Mouse (Mus musculus) thymus, adult 2 months (tissue): ENCODE results near the gene Exosc3. TPM values are rescaled to one million over a fixed set of nuclear protein-coding genes. Genes with fewer than 3 reads are reported as not detected.

Experiments
- DNase-seq: peaks from one replicate; pipeline ENCODE4 v3.0.0; 2021
- H3K27ac ChIP-seq: fragments of 200-500 bp; 2 replicates; pipeline ENCODE4 v1.5.1; 2012; ENCODE audit warnings: low read length, control low read depth; ENCODE audit not compliant: control insufficient read depth, insufficient read depth
- H3K27me3 ChIP-seq: fragments of 200-500 bp; 2 replicates; pipeline ENCODE4 v1.6.1; 2012; ENCODE audit warnings: mild to moderate bottlenecking, low read length, moderate library complexity, mixed read lengths; ENCODE audit not compliant: control insufficient read depth, insufficient read depth
- H3K36me3 ChIP-seq: fragments of 200-500 bp; 2 replicates; pipeline ENCODE4 v1.6.1; 2012; ENCODE audit warnings: mild to moderate bottlenecking, low read length, moderate library complexity; ENCODE audit not compliant: control insufficient read depth, insufficient read depth
- H3K4me1 ChIP-seq: fragments of 200-500 bp; replicated peaks from 2 replicates; pipeline ENCODE4 v1.6.1; 2012; ENCODE audit warnings: low read length; ENCODE audit not compliant: control insufficient read depth, insufficient read depth
- H3K4me3 ChIP-seq: fragments of 200-500 bp; 2 replicates; pipeline ENCODE4 v1.5.1; 2012; ENCODE audit warnings: mild to moderate bottlenecking, low read length, control low read depth, moderate library complexity; ENCODE audit not compliant: control insufficient read depth, insufficient read depth
- CTCF ChIP-seq: fragments of 200-500 bp; IDR thresholded peaks from 2 replicates; pipeline ENCODE4 v1.5.1; 2012; ENCODE audit warnings: mild to moderate bottlenecking, control low read depth, low read length, moderate library complexity, borderline replicate concordance; ENCODE audit not compliant: control insufficient read depth, poor library complexity, insufficient read depth; ENCODE audit errors: extremely low read depth
- POLR2A ChIP-seq: fragments of 200-500 bp; IDR thresholded peaks from 2 replicates; pipeline ENCODE4 v1.6.1; 2012; ENCODE audit warnings: mild to moderate bottlenecking, low read length, control low read depth, moderate library complexity; ENCODE audit not compliant: control insufficient read depth, poor library complexity, insufficient read depth; ENCODE audit errors: extremely low read depth
- WGBS: fragments of 180-500 bp; shearing (Covaris S2); methylation state at CpG from one replicate; pipeline ENCODE4 v1.1.7; 2018; 5-methylcytosine and 5-hydroxymethylcytosine counted together
- polyA plus RNA-seq: library from polyadenylated mRNA; depleted of rRNA; stranded (reverse); fragments of >200 nt; gene quantifications from 2 replicates; pipeline ENCODE4 v1.2.3, GENCODE M21; 2012

Gene Exosc3
- polyA plus RNA-seq, 1 experiment, result 56.1 TPM

DNA sequence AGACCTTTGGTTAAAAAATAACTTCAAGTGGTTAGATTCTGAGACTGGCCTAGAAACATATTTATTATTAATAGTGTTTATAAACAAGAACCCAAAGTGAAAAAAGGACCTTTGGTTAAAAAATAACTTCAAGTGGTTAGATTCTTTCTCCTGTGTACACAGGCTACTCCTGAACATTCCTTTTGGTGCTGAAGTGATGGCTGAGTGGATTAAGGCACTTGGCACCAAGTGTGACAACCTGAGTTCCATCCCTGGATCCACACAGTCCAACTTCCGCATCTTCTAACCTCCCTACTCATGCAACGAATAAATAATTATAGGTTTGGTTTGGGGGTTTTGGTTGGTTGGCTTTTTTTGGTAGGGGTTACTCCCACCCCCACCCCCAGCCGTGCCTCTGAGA, 28.7 kb upstream of the Exosc3 start:
- no peaks in the 10 kb centered on the region for H3K4me1 ChIP-seq
- H3K27ac ChIP-seq, result no peak overlapping the region
- H3K4me3 ChIP-seq, result no peak overlapping the region
- H3K27me3 ChIP-seq, result no peaks in the 10 kb centered on the region
- 97% methylated on average over 3 of the region's 3 CpGs for WGBS
- DNase-seq, result no peak
- TF ChIP-seq POLR2A, result no peak
- TF ChIP-seq CTCF, result no peak
- peaks cover 41% of the 10 kb centered on the region for H3K36me3 ChIP-seq

DNA sequence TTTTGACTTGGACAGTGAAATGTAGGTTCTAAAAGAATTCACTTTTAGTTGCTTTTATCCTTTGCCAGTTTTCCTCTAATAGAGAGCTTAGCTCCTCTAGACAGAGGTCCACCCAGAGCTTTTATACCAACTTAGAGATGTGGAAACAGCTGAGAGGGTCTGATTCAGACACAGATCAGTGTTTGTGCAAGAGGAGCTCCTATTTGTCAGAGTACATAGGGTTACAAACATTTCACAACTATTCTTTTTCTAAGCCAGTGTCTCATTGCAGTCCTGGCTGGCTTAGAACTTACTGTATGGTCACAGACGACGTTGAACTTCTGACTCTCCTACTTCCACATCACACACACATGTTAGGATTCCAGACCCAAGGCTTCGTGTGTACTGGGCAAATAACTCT, 14.1 kb upstream of the Exosc3 start:
- no peak overlapping the region for H3K4me3 ChIP-seq
- peaks cover 23% of the 10 kb centered on the region for H3K36me3 ChIP-seq
- WGBS, result 99% methylated on average over 3 of the region's 3 CpGs
- no peaks in the 10 kb centered on the region for H3K4me1 ChIP-seq
- DNase-seq, result no peak
- TF ChIP-seq CTCF, result no peak
- no peak for TF ChIP-seq POLR2A
- no peak overlapping the region for H3K27ac ChIP-seq
- H3K27me3 ChIP-seq, result no peaks in the 10 kb centered on the region

DNA sequence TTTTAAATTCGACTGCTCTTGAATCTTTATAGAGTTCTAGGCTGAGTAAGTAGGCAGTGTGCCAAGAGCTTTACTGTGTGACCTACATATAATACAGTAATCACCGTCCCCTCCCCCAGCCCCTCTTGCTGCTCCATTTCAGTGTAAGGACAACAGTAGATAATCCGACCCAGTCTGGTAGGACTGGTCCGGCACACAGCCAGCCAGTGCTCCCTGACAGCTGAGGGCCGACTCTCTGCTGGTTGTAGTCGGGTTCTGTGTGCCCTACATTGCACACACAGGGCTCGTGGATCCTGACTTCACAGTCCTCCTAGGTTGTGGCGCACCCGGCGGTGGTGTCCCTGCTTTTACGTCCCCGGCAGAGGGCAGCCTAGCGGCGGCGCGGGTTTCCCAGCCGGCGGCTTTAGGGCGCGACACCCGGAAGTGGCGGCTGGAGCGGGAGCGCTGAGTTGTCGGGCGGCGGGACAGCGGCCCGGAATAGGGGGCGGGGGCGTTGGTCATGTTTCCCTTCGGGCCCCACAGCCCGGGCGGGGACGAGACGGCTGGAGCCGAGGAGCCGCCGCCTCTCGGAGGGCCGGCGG, 773 bp downstream of the Exosc3 start, which contains the start of gene Dcaf10:
Gene Dcaf10 (plus strand): TSS at position 433 of the 581 bp plus-strand sequence.
- peak; percentile 53; the same call in 1 of the 2 replicates for TF ChIP-seq CTCF
- TF ChIP-seq POLR2A, result peak; percentile 76; the same call in 1 of the 2 replicates
- Histone ChIP-seq H3K27me3 (no peaks in the 10 kb centered on the region), H3K4me3 (peak within 1 kb of the TSS; percentile 91), H3K36me3 (no peaks in the 10 kb centered on the region), H3K27ac (peak within 1 kb of the TSS; percentile 62), H3K4me1 (peaks cover 3% of the 10 kb centered on the region)
- WGBS, result 1% methylated on average over 35 of the region's 42 CpGs
- DNase-seq, result peak; percentile 95

DNA sequence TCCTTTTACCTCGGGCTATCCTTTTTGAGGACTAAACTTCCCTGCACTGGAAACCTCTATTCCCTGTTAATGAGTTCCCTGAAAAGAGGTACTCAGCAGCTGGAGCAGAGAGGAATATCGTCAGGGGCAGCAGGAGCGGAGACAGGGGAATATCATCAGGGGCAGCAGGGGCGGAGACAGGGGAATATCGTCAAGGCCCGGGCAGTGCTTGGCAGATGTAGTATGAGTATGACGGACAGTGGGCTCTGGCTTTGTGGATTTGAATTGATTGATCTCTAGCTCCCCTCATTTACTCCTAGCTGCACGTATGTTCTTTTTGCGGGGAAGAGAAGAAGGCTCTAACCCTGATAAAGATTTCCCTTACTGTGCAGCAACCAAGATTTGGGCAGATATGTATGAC, 1.3 kb downstream of the Exosc3 start:
- Histone ChIP-seq H3K4me1 (peaks cover 3% of the 10 kb centered on the region), H3K27ac (no peak overlapping the region)

DNA sequence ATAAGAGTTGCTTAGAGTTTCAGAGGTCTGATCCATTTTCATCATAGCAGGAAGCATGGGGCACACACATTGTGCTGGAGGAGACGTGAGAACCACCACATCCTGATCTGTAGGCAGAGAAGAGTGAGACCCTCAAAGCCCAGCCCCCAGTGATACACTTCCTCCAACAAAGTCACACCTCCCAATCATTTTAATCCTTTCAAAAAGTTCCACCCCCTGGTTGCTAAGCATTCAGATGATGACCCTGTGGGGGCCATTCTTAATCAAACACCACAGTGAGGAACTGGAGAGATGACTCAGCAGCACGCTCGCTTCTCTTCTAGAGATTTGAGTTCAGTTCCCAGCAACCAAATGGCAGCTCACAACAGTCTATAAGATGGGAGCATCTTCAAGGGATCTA, 10.1 kb downstream of the Exosc3 start:
- Histone ChIP-seq H3K27me3 (no peaks in the 10 kb centered on the region), H3K36me3 (no peaks in the 10 kb centered on the region), H3K27ac (no peak overlapping the region), H3K4me1 (no peaks in the 10 kb centered on the region), H3K4me3 (no peak overlapping the region)
- no peak for TF ChIP-seq CTCF
- TF ChIP-seq POLR2A, result no peak
- no peak for DNase-seq
- WGBS, result 51% methylated on average over 3 of the region's 3 CpGs

More for the DNA sequence above, 1.3 kb downstream of the Exosc3 start:
- H3K36me3 ChIP-seq, result no peaks in the 10 kb centered on the region
- WGBS, result 93% methylated on average over 9 of the region's 9 CpGs
- DNase-seq, result no peak
- H3K4me3 ChIP-seq, result no peak overlapping the region
- H3K27me3 ChIP-seq, result no peaks in the 10 kb centered on the region
- TF ChIP-seq CTCF (no peak), POLR2A (no peak)

DNA sequence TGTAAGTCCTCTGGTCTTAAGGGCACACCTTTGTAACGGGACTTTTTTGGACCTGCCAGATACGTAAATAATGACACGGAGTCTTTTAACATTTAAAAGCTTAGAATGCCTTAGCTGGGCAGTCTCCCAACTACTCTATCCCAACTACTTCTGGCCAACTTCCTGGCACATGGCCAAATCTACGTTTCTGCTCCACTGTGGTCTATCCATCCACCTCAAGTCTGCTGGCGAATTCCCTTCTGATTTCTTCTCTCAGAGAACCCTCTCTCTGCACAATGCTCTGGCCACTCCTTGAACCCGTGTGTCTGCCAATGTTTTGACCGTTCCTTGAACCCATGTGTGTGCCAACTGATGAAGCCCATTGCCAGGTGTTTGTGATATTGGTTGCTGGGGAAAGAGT, 11.4 kb downstream of the Exosc3 start:
- Histone ChIP-seq H3K27me3 (no peaks in the 10 kb centered on the region), H3K4me3 (no peak overlapping the region), H3K36me3 (no peaks in the 10 kb centered on the region), H3K27ac (no peak overlapping the region), H3K4me1 (no peaks in the 10 kb centered on the region)
- WGBS, result 89% methylated on average over 7 of the region's 7 CpGs
- TF ChIP-seq POLR2A (no peak), CTCF (no peak)
- no peak for DNase-seq
